Mouse (Mus musculus): ENCODE results near the gene Ncapg2. TPM values are rescaled to one million over a fixed set of nuclear protein-coding genes. Genes with fewer than 3 reads are reported as not detected.

The Ncapg2 gene
- total and polyA plus RNA-seq, 3 experiments, result 0.55 to 2.4 (median 1.9) TPM

GRCm38 (mm10) chr12:116473761-116474160, 68.6 kb downstream of the Ncapg2 start:
- intact Hi-C loops (cut with DNase I), result no loop called here
- Histone ChIP-seq H3K79me2 (replicated peaks; ENCODE audit: control insufficient read depth, insufficient read depth, low read length) (no peaks in the 10 kb centered on the region), H3K27me3 (ENCODE audit: control insufficient read depth, insufficient read depth, low read length) (no peaks in the 10 kb centered on the region), H3K9ac (ENCODE audit: low read depth, low read length) (no peak overlapping the region), H3K4me1 (ENCODE audit: control insufficient read depth, insufficient read depth, low read length) (no peaks in the 10 kb centered on the region), H3K27ac (no peak overlapping the region), H3K36me3 (ENCODE audit: control insufficient read depth, insufficient read depth, low read length) (no peaks in the 10 kb centered on the region), H3K4me3 (no peak overlapping the region)
- DNase-seq, result no peak
- TF ChIP-seq EP300 (IDR thresholded peaks at IDR 0.05; ENCODE audit: insufficient read depth, low read depth, low read length) (no peak), POLR2A (IDR thresholded peaks at IDR 0.05; ENCODE audit: insufficient read depth, low read depth, low read length) (no peak), CTCF (IDR thresholded peaks at IDR 0.05) (no peak)

GRCm38 (mm10) chr12:116474676-116475075, 69.5 kb downstream of the Ncapg2 start:
- H3K9ac ChIP-seq (ENCODE audit: low read depth, low read length), result no peak overlapping the region
- no peaks in the 10 kb centered on the region for H3K27me3 ChIP-seq (ENCODE audit: control insufficient read depth, insufficient read depth, low read length)
- no peaks in the 10 kb centered on the region for H3K36me3 ChIP-seq (ENCODE audit: control insufficient read depth, insufficient read depth, low read length)
- no peak overlapping the region for H3K4me3 ChIP-seq
- 54% methylated on average over 3 of the region's 3 CpGs for WGBS
- no peaks in the 10 kb centered on the region for H3K4me1 ChIP-seq (ENCODE audit: control insufficient read depth, insufficient read depth, low read length)
- DNase-seq, result no peak
- no peak overlapping the region for H3K27ac ChIP-seq
- intact Hi-C loops (cut with DNase I), result no loop called here
- TF ChIP-seq CTCF (IDR thresholded peaks at IDR 0.05), result no peak
- H3K79me2 ChIP-seq (replicated peaks; ENCODE audit: control insufficient read depth, insufficient read depth, low read length), result no peaks in the 10 kb centered on the region

- H3K27ac ChIP-seq, result no peak overlapping the region
- H3K27me3 ChIP-seq (ENCODE audit: control insufficient read depth, insufficient read depth, low read length), result no peaks in the 10 kb centered on the region
- no peaks in the 10 kb centered on the region for H3K79me2 ChIP-seq (replicated peaks; ENCODE audit: control insufficient read depth, insufficient read depth, low read length)
- intact Hi-C loops (cut with DNase I), result no loop called here
- no peak overlapping the region for H3K9ac ChIP-seq (ENCODE audit: low read depth, low read length)
- H3K4me1 ChIP-seq (ENCODE audit: control insufficient read depth, insufficient read depth, low read length), result no peaks in the 10 kb centered on the region
- H3K36me3 ChIP-seq (ENCODE audit: control insufficient read depth, insufficient read depth, low read length), result no peaks in the 10 kb centered on the region
- 44% methylated on average over 1 of the region's 1 CpGs for WGBS
- DNase-seq, result no peak
- no peak overlapping the region for H3K4me3 ChIP-seq
- TF ChIP-seq CTCF (IDR thresholded peaks at IDR 0.05), result no peak
- TF ChIP-seq EP300 (IDR thresholded peaks at IDR 0.05; ENCODE audit: insufficient read depth, low read depth, low read length), result no peak
- TF ChIP-seq POLR2A (IDR thresholded peaks at IDR 0.05; ENCODE audit: insufficient read depth, low read depth, low read length), result no peak
These were observed 73.6 kb downstream of the Ncapg2 start for GRCm38 (mm10) chr12:116478771-116479170.

GRCm38 (mm10) chr12:116481921-116482320, 76.7 kb downstream of the Ncapg2 start:
- H3K9ac ChIP-seq (ENCODE audit: low read depth, low read length), result no peak overlapping the region
- H3K27me3 ChIP-seq (ENCODE audit: control insufficient read depth, insufficient read depth, low read length), result peaks cover 3% of the 10 kb centered on the region
- H3K4me3 ChIP-seq, result no peak overlapping the region
- intact Hi-C loops (cut with DNase I), result no loop called here
- H3K4me1 ChIP-seq (ENCODE audit: control insufficient read depth, insufficient read depth, low read length), result peaks cover 1% of the 10 kb centered on the region; the same call in 1 of the 2 replicates
- H3K79me2 ChIP-seq (replicated peaks; ENCODE audit: control insufficient read depth, insufficient read depth, low read length), result no peaks in the 10 kb centered on the region
- DNase-seq, result no peak
- WGBS, result 57% methylated on average over 1 of the region's 1 CpGs
- no peak for TF ChIP-seq POLR2A (IDR thresholded peaks at IDR 0.05; ENCODE audit: insufficient read depth, low read depth, low read length)
- H3K27ac ChIP-seq, result no peak overlapping the region
- no peaks in the 10 kb centered on the region for H3K36me3 ChIP-seq (ENCODE audit: control insufficient read depth, insufficient read depth, low read length)

- DNase-seq, result no peak
- no peak overlapping the region for H3K9ac ChIP-seq (ENCODE audit: low read depth, low read length)
- no peaks in the 10 kb centered on the region for H3K79me2 ChIP-seq (replicated peaks; ENCODE audit: control insufficient read depth, insufficient read depth, low read length)
- intact Hi-C loops (cut with DNase I), result no loop called here
- no peak overlapping the region for H3K27ac ChIP-seq
- H3K27me3 ChIP-seq (ENCODE audit: control insufficient read depth, insufficient read depth, low read length), result peaks cover 8% of the 10 kb centered on the region
- no peaks in the 10 kb centered on the region for H3K36me3 ChIP-seq (ENCODE audit: control insufficient read depth, insufficient read depth, low read length)
- WGBS, result 22% methylated on average over 2 of the region's 2 CpGs
- no peak for TF ChIP-seq EP300 (IDR thresholded peaks at IDR 0.05; ENCODE audit: insufficient read depth, low read depth, low read length)
- TF ChIP-seq CTCF (IDR thresholded peaks at IDR 0.05), result no peak
- no peak for TF ChIP-seq POLR2A (IDR thresholded peaks at IDR 0.05; ENCODE audit: insufficient read depth, low read depth, low read length)
- H3K4me1 ChIP-seq (ENCODE audit: control insufficient read depth, insufficient read depth, low read length), result peaks cover 1% of the 10 kb centered on the region; the same call in 1 of the 2 replicates
- H3K4me3 ChIP-seq, result no peak overlapping the region
These were observed 78.4 kb downstream of the Ncapg2 start for GRCm38 (mm10) chr12:116483581-116483980.

- H3K36me3 ChIP-seq (ENCODE audit: control insufficient read depth, insufficient read depth, low read length), result no peaks in the 10 kb centered on the region
- WGBS, result 73% methylated on average over 8 of the region's 8 CpGs
- TF ChIP-seq EP300 (IDR thresholded peaks at IDR 0.05; ENCODE audit: insufficient read depth, low read depth, low read length) (no peak), POLR2A (IDR thresholded peaks at IDR 0.05; ENCODE audit: insufficient read depth, low read depth, low read length) (no peak), CTCF (IDR thresholded peaks at IDR 0.05) (no peak)
- H3K27me3 ChIP-seq (ENCODE audit: control insufficient read depth, insufficient read depth, low read length), result peaks cover 8% of the 10 kb centered on the region
- H3K27ac ChIP-seq, result no peak overlapping the region
- H3K79me2 ChIP-seq (replicated peaks; ENCODE audit: control insufficient read depth, insufficient read depth, low read length), result no peaks in the 10 kb centered on the region
- peaks cover 1% of the 10 kb centered on the region; the same call in 1 of the 2 replicates for H3K4me1 ChIP-seq (ENCODE audit: control insufficient read depth, insufficient read depth, low read length)
- intact Hi-C loops (cut with DNase I), result no loop called here
- no peak for DNase-seq
- H3K4me3 ChIP-seq, result no peak overlapping the region
- no peak overlapping the region for H3K9ac ChIP-seq (ENCODE audit: low read depth, low read length)
These were observed 79.8 kb downstream of the Ncapg2 start for GRCm38 (mm10) chr12:116484991-116485390.
